Mouse (Mus musculus) left cerebral cortex, postnatal 10 days (tissue): ENCODE data around the gene Mbl2. TPM values are rescaled to one million over a fixed set of nuclear protein-coding genes. Genes with fewer than 3 reads are reported as not detected.

Experiments used
- DNase-seq, 2 experiments: peaks; one replicate each; pipeline ENCODE4 v3.0.0; 2021 to 2022; ENCODE audit warnings: low spot score in 2 of 2, mixed read lengths in 1 of 2; ENCODE audit errors: extremely low spot score in 1 of 2
- intact Hi-C: fragments of 180-260 bp; cut with DNase I; formaldehyde crosslinking; loops from one replicate; pipeline ENCODE4 v1.15.1; 2025
- microRNA-seq: library from miRNA; unstranded; fragments of <30 nt; microRNA quantifications from one replicate; pipeline ENCODE4 v1.2.0, GENCODE M21; 2022
- total RNA-seq, 2 experiments: library from RNA; stranded (reverse); gene quantifications; 2 replicates each; pipeline ENCODE4 v1.2.3; 2021

Mbl2 gene
- total RNA-seq, 2 experiments from 2014 or later: not detected

- no peak for DNase-seq
- intact Hi-C loops: no loop called here
Measured at GRCm38 (mm10) chr19:30287899-30288490, 55.3 kb downstream of the Mbl2 start.

Small RNA genes within 50 kb of the gene (microRNA-seq; reads per million reads assigned to microRNA genes)
- gene Gm24108: not detected

Other genes starting within 250 kb of the Mbl2 start
- gene Trpd52l3, start 229.2 kb upstream of the Mbl2 start, total RNA-seq: not detected
- 10 to 100 TPM; 43.6 to 47.4 TPM for gene Uhrf2, start 202.4 kb upstream of the Mbl2 start, total RNA-seq
- gene Gldc, start 57.5 kb upstream of the Mbl2 start, total RNA-seq: 10 to 100 TPM; 14.8 TPM